Comparison of ENCODE assay signal across 10 mouse cellular contexts in genomic region chr7:57701046-57701445, GRCm38 (mm10).
A peak's percentile ranks its signal among the peaks of the same experiment; 100 is the strongest.
DNase-seq lines count a peak whose midpoint lies in the region.
"Had no signal": no experiment of that assay in that cellular context is flagged by ENCODE, and none has a peak within 500 bp of the region (broad histone marks: within the 10 kb centered on the region; RNA-seq: fewer than 3 reads in every experiment).

No protein-coding gene starts in this region.

- intact Hi-C loops in heart, postnatal 10 days (cut with DNase I): loop anchor here (10.0 kb wide), 1 partner anchor 84 kb away; no protein-coding TSS in a partner anchor

- DNase-seq in cerebellum, postnatal 10 days: peak; percentile 28 to 45
- no peak for DNase-seq in cerebellum, adult 9-10 months
- DNase-seq in layer of hippocampus, adult 9-11 months: peak; percentile 32
- no peak for DNase-seq in layer of hippocampus, postnatal 25 days (ENCODE audit: extremely low spot score in 1 of 2, low spot score in 1 of 2)
- DNase-seq in adrenal gland, postnatal 36 days: peak; percentile 28 to 59
- peak; percentile 22 to 42 for DNase-seq in heart, postnatal 10 days
- DNase-seq in spleen, adult 12 weeks (ENCODE audit: low spot score): no peak
- no peak for DNase-seq in kidney, postnatal 36 days
- DNase-seq: cerebellum, adult 8-10 months; kidney, postnatal 14 days had no signal

Comparison
In these comparisons a context has a peak if more than half of its experiments do, and no peak if none do; other contexts are left out.
1. DNase-seq: peak in cerebellum, postnatal 10 days (2 of 2), layer of hippocampus, adult 9-11 months (single experiment), adrenal gland, postnatal 36 days (2 of 2) and heart, postnatal 10 days (2 of 2); none in cerebellum, adult 9-10 months (single experiment), layer of hippocampus, postnatal 25 days (0 of 2), spleen, adult 12 weeks (single experiment) and kidney, postnatal 36 days (0 of 2).